Mouse (Mus musculus) 3134 (cell line): ENCODE measurements around the gene Abca14.
"Not testable (repeated sequence)": the region's sequence is repeated elsewhere in the genome, so short reads cannot be mapped to it uniquely, and the experiment has no call there.

Experiments
- DNase-seq: peaks from one replicate; pipeline ENCODE4 v3.0.0-alpha.2; 2011; ENCODE audit warnings: low spot score; ENCODE audit not compliant: insufficient read length; ENCODE audit errors: extremely low read depth

Gene Abca14

DNA sequence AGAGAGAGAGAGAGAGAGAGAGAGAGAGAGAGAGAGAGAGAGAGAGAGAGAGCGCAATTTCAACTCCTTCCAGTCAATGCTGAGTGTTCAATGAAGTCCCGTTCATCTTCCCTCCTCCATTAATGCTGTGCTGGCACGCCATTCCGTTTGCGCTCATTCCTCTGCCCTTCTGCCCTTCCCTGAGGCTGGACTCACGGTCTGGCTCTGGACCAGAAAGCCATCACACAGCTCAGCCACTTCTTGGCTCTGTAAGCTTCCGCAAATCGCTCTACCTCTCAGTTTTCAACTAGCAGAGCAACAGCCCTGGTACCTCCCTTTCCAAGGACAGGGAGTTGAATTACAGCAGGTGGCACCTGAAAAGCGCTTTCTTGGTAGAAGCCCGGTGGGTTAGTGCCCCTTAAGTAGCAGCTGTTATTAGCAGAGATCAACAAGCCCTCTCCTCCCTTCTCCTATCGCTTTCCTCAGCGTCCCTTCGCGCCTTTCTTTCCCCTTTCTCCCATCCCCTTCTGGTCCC lies 2.5 kb upstream of the Abca14 start:
- DNase-seq, result no peak

DNA sequence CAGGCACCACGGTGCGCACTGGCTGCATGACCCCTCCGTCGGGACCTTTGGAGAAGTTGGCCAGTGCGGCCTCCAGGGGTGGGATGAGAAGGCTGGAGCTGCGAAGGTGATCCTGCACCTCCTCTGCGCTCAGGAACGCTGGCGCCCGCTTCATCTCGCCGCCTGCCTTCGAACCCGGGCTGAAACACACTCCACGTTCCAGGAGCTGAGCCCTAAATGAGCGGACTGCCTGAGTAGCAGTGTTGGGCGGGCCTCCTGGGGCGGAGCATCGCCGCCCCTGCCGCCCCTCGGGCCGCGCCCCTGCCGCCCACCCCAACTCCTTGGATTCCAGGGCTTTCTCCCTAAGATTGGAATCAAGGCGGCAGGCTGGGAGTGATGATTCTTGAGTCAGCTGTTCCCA lies 2.0 kb upstream of the Abca14 start, which contains the start of gene Crym:
Gene Crym (minus strand): TSS at position 341 of the 400 bp plus-strand sequence.
- no peak for DNase-seq

DNA sequence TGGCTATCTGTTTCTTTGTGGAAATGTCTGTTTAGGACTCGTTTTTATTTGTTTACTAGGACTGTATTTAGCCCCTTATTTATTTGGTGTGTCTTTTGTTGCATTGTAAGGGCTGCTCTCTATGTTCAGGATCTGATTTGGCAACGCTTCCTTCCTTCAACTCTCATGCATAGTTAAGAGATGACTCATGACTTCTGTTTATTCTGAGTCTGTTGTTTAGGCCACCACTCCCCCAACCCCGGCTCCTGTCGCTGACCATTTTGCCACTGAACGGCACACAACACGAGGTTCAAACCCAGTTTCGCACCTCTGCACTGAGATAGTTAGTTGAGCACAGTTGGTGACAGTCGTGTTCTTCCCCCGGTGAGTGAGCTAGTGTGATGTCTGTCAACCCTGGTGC lies 2.2 kb downstream of the Abca14 start:
- DNase-seq, result peak; percentile 20

DNA sequence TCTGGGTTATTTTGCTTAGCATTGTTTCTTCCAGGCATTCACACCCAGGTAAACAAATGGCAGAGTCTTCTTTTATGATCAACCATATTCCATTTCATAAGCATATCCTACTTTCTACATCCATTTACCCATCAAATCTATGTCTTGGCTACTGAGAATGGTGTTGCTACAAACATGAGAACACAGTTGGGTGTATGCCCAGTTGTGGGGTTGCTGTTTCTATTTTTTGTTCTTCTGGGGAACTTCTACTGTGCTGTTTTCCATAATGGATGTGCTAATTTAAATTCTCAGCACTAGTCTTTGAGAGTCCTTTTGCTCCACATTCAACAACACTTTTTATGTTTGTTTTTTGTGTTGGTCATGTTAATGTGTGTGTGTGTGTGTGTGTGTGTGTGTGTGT lies 24.8 kb downstream of the Abca14 start:
- DNase-seq, result no peak

DNA sequence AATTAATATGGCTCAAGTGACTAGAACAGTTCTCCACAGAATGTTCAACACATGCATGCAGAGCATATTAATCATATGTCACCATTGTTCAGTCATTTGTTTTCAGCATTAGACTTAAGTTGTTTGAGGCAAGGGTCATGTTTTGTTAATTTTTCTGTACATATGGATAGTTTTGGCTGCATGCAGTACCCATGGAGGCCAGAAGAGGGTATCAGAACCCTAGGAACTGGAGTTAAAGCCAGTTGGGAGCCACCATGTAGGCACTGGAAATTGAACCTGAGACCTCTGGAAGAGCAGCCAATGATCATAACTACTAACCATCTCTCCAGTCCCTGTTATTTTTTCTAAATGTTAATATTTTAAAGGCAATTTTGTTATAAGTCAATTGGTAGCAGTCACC lies 37.3 kb downstream of the Abca14 start:
- no peak for DNase-seq

DNA sequence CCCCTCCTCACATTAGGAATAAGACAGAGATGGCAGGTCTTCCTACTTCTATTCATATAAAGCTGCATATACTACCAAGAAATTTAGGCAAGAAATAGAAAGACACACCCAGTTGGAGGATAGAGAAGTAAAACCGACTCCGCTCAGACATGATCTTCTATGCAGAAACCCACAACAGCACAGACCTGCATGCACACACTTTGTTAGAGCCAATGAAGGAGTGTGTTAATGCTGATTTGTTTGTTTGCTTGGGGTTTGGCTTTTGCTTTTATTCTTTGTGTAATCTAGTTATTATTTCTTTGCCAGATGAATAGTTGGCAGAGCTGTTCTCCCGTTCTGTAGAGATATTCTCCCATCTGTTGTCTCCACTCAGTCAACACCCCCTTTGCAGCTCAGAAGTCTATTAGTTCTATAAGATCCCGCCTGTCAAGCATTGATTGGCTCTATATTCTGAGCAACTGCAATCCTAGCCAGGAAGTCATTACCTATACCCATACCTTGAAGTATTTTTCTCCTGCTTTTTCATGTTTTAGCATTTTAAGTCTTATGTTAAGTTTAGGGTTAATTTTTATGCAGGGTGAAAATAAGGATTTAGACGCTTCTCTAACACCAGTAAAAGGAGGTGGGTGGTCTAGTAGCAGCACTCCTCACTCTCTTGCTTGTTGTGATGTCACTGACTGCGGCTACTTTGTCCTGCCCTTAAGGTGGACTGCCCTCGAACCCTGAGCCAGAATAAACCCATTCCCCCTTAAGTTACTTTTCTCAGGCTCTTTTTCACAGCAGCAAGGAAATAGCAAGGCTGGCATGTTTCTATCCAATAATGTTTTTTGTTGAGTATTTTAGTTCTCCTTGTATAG lies 67.6 kb downstream of the Abca14 start:
- no peak for DNase-seq

DNA sequence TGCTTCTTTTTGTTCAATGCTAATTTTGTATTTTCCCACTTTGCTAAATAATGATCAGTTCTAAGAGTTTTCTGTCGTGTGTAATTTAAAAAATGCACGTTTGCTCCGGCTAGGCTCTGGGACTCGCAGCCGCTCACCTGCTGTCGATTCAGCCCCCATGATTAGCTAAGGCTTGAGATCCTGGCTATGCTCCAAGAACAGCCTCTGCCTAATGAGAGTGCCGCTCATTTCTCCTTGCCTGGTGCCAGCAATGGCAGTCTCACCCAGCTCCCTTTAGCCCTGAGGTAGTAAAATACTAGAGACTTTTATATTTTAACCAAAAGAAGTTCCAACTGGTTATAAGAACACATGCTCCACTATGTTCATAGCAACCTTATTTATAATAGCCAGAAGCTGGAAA lies 68.3 kb downstream of the Abca14 start:
- no peak for DNase-seq

DNA sequence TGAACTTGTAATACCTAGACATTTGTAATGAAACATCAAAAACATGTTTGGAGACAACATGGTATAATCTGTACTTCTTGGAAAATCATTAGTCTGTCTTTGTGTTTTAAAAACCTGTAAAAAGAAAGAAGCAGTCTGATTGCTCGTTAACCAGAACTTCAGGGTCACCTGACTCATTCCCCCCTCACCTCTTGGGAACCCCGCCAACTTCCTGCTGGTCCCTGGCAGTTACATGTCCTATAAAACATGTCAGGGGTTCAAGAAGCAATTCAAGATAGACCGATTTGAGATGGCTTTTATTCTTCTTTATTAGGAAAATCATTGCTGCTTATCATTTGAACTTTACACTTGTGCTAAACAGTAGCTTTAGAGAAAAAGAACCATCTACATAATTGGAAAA lies 81.5 kb downstream of the Abca14 start:
- no peak for DNase-seq

DNA sequence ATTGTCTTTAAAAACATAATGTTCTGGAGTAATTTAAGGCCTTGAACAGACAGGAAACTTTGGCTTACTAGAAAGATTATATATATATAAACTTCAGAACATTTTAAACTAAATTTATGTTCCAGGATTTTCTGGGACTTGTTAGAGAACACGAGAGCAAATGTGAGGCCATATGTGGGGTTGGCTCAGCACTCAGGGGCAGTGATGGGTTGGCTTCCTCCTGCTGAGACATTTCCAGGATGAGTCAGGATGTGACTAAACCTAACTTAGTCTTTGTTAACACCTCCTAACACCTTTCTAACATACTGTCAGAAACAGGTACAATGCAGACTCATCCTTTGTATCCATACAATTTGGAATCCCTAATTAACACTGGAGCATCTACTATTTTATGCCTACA lies 112.3 kb downstream of the Abca14 start:
- DNase-seq, result no peak

DNA sequence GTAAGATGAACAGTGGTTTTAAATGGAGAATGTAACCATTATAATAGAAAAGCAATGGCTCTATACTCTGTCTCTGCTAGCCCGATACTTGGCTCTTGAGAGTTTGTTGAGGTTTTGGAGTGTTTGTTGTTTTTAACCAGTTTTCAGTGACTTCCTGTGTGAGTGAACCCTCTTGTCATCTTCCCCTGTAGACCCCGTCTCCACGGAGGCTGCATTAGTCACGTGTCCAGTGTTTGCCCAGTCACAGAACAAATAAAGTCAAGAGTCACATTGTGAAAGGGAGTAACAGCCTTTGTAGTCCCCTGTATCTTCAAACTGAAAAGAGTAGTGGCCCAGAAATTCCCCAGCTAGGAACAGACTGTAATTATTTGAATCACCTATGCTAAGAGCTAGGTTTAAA lies 119.2 kb downstream of the Abca14 start:
- DNase-seq, result no peak

DNA sequence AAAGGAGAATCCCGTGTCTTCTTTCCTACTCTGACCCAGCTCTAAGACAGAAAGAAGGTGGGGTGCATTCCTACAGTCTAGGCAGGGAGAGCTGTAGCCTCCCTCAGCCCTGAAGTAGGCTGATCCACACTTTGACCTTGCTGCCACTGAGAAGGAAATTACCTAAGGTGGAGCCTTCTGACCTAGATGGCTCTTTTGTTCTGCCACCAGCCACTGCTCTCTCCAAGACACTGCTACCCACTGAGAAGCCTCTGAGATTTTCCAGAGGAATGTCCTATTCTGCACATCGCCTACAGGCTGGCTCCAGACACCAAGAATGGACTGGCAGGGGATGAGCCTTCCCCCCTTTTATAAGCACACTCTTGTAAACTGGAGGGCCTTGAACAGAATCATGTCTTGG lies 122.2 kb downstream of the Abca14 start:
- DNase-seq, result not testable (repeated sequence)

DNA sequence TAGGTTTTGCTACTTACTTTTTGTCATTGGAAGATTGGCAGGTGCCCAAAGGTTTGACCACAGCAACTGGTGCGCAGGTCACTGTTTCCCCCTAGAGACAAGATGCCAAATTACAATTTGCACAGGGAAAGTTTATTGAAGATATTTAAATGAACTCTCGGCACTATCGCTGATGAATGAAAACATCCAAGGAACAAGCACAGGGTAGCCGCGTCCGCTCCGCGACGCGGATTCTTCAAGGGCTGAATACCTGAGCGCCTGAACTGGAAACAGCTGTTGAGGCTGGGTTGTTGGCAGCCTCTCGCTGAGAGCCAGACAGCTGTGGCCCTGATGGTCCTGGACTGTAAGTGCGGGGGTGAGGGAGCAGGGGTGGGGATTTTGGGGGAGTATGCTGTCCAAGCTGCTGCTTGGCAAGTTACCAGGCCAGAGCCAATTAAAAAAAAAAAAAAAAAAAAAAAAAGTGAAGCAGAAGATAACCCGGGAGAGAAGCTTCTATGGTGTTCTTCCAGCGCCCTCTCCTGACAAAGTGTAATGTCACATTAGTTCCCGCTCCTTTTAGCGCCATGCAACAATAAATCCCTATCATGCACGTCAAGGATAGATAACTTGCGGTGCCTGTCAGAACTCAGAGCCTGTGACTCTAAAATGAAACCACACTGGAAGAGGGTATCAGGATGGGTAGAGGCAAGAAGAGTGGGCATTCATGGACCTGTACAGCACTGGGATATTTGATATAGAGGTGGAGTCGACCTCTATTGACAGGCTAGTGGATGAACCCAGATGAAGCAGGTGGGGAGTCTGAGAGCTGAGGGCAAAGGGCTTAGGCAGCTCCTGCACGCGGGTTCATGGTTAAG lies 123.7 kb downstream of the Abca14 start:
- no peak for DNase-seq

DNA sequence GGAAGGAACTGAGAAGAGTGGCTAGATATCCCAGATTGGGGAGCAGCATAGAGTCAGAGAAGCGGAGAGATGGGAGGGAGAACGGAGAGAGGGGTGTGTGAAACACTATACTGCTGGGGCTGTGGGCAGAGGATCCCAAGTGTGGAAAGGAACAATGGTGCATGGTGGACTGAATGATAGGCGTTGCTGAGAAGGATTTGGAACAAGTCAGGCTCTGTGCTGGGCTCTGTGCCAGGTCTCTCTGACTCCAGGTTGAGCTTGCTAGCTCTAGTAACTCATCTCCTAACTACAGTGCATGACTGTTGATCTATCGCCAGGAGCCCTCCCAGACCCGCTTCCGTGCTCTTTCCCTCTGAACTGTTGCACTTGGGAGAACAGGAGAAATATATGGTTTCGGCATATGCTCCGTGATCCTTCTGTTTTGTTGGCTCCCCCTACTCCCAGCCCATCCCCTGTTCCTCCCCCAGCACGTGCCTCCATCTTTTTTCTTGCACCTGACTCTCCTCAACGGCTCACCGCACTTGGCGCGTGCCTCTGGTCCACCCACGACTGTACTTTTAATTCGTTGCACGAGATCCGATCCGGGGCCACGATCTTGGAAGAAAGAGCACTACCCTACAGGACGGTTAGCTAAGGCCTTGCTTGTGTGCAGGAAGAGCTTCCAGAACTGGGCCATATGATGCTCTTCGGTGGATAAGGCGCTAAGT lies 124.5 kb downstream of the Abca14 start, which contains the start of gene Abca15:
Gene Abca15 (plus strand): TSS at position 584 of the 707 bp plus-strand sequence.
- no peak for DNase-seq

DNA sequence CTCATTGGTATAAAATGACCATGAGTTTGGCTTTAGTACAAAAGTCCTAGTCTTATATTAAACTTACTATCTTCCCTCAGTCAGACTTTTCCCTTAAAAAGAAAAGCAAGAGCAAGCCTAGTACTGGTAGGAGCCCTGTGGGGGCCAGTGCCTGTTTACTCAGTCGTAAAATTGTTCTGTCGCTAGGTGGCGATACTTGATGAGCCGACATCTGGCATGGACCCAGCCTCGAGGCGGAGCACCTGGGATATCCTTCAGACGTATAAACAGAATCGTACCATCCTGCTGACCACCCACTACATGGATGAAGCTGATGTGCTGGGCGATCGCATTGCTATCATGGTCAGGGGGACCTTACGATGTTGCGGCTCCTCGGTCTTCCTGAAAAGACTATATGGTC lies 157.4 kb downstream of the Abca14 start:
- no peak for DNase-seq
